Mouse (Mus musculus) lung, postnatal 0 days (tissue): ENCODE measurements around the gene Hoxc11. TPM values are rescaled to one million over a fixed set of nuclear protein-coding genes. Genes with fewer than 3 reads are reported as not detected.

Source experiments
- ATAC-seq: fragments of 200-750 bp; cut with Nextera tagmentation; 2 replicates; pipeline ENCODE4 v1.8.0; 2017; ENCODE audit warnings: moderate library complexity
- DNase-seq: peaks from one replicate; pipeline ENCODE4 v3.0.0-alpha.2; 2016; ENCODE audit warnings: low spot score
- H3K27ac ChIP-seq: fragments of 300-500 bp; sonication (generic); 2 replicates; pipeline ENCODE4 v1.5.1; 2014; ENCODE audit warnings: antibody characterized with exemption, mild to moderate bottlenecking, low read length, mixed read lengths
- H3K27me3 ChIP-seq: fragments of 300-500 bp; sonication (generic); replicated peaks from 2 replicates; pipeline ENCODE4 v1.6.1; 2014; ENCODE audit warnings: low read length, mixed read lengths; ENCODE audit not compliant: insufficient read depth
- H3K36me3 ChIP-seq: fragments of 300-500 bp; sonication (generic); 2 replicates; pipeline ENCODE4 v1.6.1; 2014; ENCODE audit warnings: low read length, mixed read lengths; ENCODE audit not compliant: insufficient read depth
- H3K4me1 ChIP-seq: fragments of 300-500 bp; sonication (generic); 2 replicates; pipeline ENCODE4 v1.6.1; 2014; ENCODE audit warnings: antibody characterized with exemption, low read depth, low read length, mixed read lengths; ENCODE audit not compliant: insufficient read depth
- H3K4me2 ChIP-seq: fragments of 300-500 bp; sonication (generic); replicated peaks from 2 replicates; pipeline ENCODE4 v1.6.1; 2014; ENCODE audit warnings: low read depth, mild to moderate bottlenecking, low read length, moderate library complexity, mixed read lengths
- H3K4me3 ChIP-seq: fragments of 300-500 bp; sonication (generic); 2 replicates; pipeline ENCODE4 v1.5.1; 2014; ENCODE audit warnings: low read depth, low read length
- H3K9ac ChIP-seq: fragments of 300-500 bp; sonication (generic); replicated peaks from 2 replicates; pipeline ENCODE4 v1.6.1; 2014; ENCODE audit warnings: low read depth, mild to moderate bottlenecking
- H3K9me3 ChIP-seq: fragments of 300-500 bp; sonication (generic); 2 replicates; pipeline ENCODE4 v1.6.1; 2016; ENCODE audit warnings: low read length, mixed read lengths
- CTCF ChIP-seq: IDR thresholded peaks from 2 replicates; pipeline ENCODE4 v1.5.1; 2016; ENCODE audit warnings: antibody characterized with exemption, mild to moderate bottlenecking
- EP300 ChIP-seq: IDR thresholded peaks from 2 replicates; pipeline ENCODE4 v1.6.1; 2016; ENCODE audit warnings: antibody characterized with exemption, mild to moderate bottlenecking, control low read depth
- whole genome bisulfite sequencing: fragments of 180-500 bp; shearing (Covaris S2); extraction: QIAGEN DNeasy Blood & Tissue Kit; methylation state at CpG from one replicate; pipeline ENCODE4 v1.1.7; 2014; 5-methylcytosine and 5-hydroxymethylcytosine counted together
- polyA plus RNA-seq: library from polyadenylated mRNA; unstranded; fragments of >200 nt; fragmentation: Nextera tagmentation; extraction: Ambion mirVana; gene quantifications from 2 replicates; pipeline ENCODE4 v1.2.1, GENCODE M21; 2015

Gene Hoxc11
- polyA plus RNA-seq, 1 experiment from 2014 or later = not detected

- no peaks in the 10 kb centered on the region for H3K9me3 ChIP-seq
- H3K9ac ChIP-seq = no peak overlapping the region
- no peaks in the 10 kb centered on the region for H3K4me1 ChIP-seq
- no peak overlapping the region for H3K4me3 ChIP-seq
- no peak for DNase-seq
- ATAC-seq = no peak
- no peaks in the 10 kb centered on the region for H3K36me3 ChIP-seq
- peaks cover 89% of the 10 kb centered on the region for H3K27me3 ChIP-seq
- TF ChIP-seq CTCF (no peak), EP300 (no peak)
- 0% methylated on average over 1 of the region's 1 CpGs for WGBS
- H3K4me2 ChIP-seq = no peak overlapping the region
- no peak overlapping the region for H3K27ac ChIP-seq
These were observed 25.7 kb downstream of the Hoxc11 start for GRCm38 (mm10) chr15:102979936-102980335.

GRCm38 (mm10) chr15:102980352-102980751 lies 26.1 kb downstream of the Hoxc11 start:
- Histone ChIP-seq H3K9ac (no peak overlapping the region), H3K4me2 (no peak overlapping the region), H3K4me1 (no peaks in the 10 kb centered on the region), H3K36me3 (no peaks in the 10 kb centered on the region), H3K4me3 (no peak overlapping the region), H3K27me3 (peaks cover 89% of the 10 kb centered on the region), H3K9me3 (no peaks in the 10 kb centered on the region), H3K27ac (no peak overlapping the region)
- DNase-seq = no peak
- no peak for ATAC-seq
- 5% methylated on average over 11 of the region's 11 CpGs for WGBS
- TF ChIP-seq EP300 (no peak), CTCF (no peak)

- DNase-seq (no peak), ATAC-seq (no peak)
- Histone ChIP-seq H3K27me3 (peaks cover 89% of the 10 kb centered on the region), H3K4me3 (no peak overlapping the region; the same call in 1 of the 2 replicates), H3K9ac (no peak overlapping the region), H3K4me2 (no peak overlapping the region), H3K36me3 (no peaks in the 10 kb centered on the region), H3K27ac (no peak overlapping the region), H3K9me3 (no peaks in the 10 kb centered on the region), H3K4me1 (no peaks in the 10 kb centered on the region)
- TF ChIP-seq CTCF (no peak), EP300 (no peak)
- WGBS = 1% methylated on average over 14 of the region's 14 CpGs
These were observed 26.7 kb downstream of the Hoxc11 start for GRCm38 (mm10) chr15:102980912-102981311.

GRCm38 (mm10) chr15:102981379-102982288 lies 27.4 kb downstream of the Hoxc11 start:
- H3K4me1 ChIP-seq = no peaks in the 10 kb centered on the region
- H3K27ac ChIP-seq = no peak overlapping the region
- WGBS = under 1% methylated on average over 80 of the region's 88 CpGs
- ATAC-seq (no peak), DNase-seq (no peak)
- peaks cover 90% of the 10 kb centered on the region for H3K27me3 ChIP-seq
- no peaks in the 10 kb centered on the region for H3K36me3 ChIP-seq
- H3K4me3 ChIP-seq = peak overlapping the region; percentile 8; the same call in 1 of the 2 replicates
- no peak overlapping the region for H3K9ac ChIP-seq
- TF ChIP-seq CTCF (no peak), EP300 (no peak)
- H3K9me3 ChIP-seq = no peaks in the 10 kb centered on the region
- peak overlapping the region; percentile 25; the same call in 1 of the 2 replicates for H3K4me2 ChIP-seq

- H3K27me3 ChIP-seq = peaks cover 90% of the 10 kb centered on the region
These were observed 29.5 kb downstream of the Hoxc11 start for GRCm38 (mm10) chr15:102983716-102984115.

GRCm38 (mm10) chr15:102984521-102984920 lies 30.3 kb downstream of the Hoxc11 start:
- no peaks in the 10 kb centered on the region for H3K9me3 ChIP-seq
- WGBS = 5% methylated on average over 10 of the region's 10 CpGs
- H3K9ac ChIP-seq = no peak overlapping the region
- ATAC-seq (no peak), DNase-seq (no peak)
- no peaks in the 10 kb centered on the region for H3K36me3 ChIP-seq
- TF ChIP-seq EP300 (no peak), CTCF (no peak)
- peaks cover 90% of the 10 kb centered on the region for H3K27me3 ChIP-seq
- H3K27ac ChIP-seq = no peak overlapping the region
- no peak overlapping the region for H3K4me2 ChIP-seq
- no peak overlapping the region for H3K4me3 ChIP-seq
- no peaks in the 10 kb centered on the region for H3K4me1 ChIP-seq

More at GRCm38 (mm10) chr15:102983716-102984115, 29.5 kb downstream of the Hoxc11 start:
- no peaks in the 10 kb centered on the region for H3K9me3 ChIP-seq
- DNase-seq = no peak
- no peak for ATAC-seq
- no peaks in the 10 kb centered on the region for H3K4me1 ChIP-seq
- no peak overlapping the region for H3K9ac ChIP-seq
- WGBS = 5% methylated on average over 12 of the region's 12 CpGs
- no peak overlapping the region for H3K27ac ChIP-seq
- H3K36me3 ChIP-seq = no peaks in the 10 kb centered on the region
- no peak overlapping the region for H3K4me3 ChIP-seq
- TF ChIP-seq EP300 (no peak), CTCF (no peak)
- H3K4me2 ChIP-seq = no peak overlapping the region
